Mouse (Mus musculus) olfactory bulb, adult 2 months (tissue): ENCODE data around the gene Sytl4.

Experiments used
- CTCF ChIP-seq: fragments of 200-500 bp; IDR thresholded peaks from 2 replicates; pipeline ENCODE4 v1.5.1; 2012; ENCODE audit warnings: low read depth, mild to moderate bottlenecking, low read length, moderate library complexity; ENCODE audit not compliant: insufficient read depth
- POLR2A ChIP-seq: fragments of 200-500 bp; IDR thresholded peaks from 2 replicates; pipeline ENCODE4 v1.6.1; 2012; ENCODE audit warnings: mild to moderate bottlenecking, low read depth, low read length, moderate library complexity; ENCODE audit not compliant: insufficient read depth

DNA sequence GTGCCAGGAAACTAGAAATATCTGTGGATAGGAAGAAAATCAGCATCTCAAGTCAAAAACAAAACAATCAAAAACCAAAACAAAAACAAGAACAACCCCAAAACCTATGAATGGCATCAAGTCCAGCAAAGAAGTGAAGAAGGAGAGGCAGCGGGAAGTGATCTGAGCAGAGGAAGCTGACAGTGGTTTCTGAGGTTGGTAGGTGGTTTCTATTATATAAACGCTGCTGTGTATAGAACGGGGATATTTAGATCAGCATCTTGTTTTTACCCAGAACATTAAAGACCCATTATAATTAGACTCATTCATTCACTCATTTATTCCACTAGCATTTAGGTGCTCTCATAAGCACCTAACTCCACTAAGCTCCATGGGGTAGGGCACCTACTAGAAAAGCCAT lies 94.3 kb downstream of the Sytl4 start:
- TF ChIP-seq CTCF: no peak
- no peak for TF ChIP-seq POLR2A
